Mouse (Mus musculus): ENCODE measurements around the gene Tlr6.

Tlr6 gene

DNA sequence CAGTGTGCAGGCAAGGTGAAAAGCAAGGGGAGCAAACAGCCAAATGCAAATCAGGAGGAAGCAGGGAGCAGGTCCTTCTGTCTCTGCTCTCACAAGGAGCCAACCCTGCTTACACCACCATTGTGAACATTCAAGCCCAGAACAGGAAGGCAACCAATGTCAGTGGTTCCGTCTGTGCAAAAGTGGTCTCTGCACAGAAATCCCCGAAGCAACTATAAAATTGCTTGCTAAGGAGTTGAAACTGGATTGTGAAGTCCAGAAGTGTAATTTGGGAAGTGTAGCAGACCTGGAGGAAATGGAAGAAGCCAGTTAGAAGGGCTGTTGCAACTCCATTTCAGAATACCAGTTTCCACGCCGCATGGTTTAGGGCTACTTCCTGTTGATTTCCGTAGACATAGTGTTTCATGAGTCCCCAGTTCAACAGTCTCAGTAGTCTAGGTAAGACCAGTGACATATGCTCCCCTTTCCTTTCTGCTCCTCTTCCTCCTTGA lies 37.0 kb downstream of the Tlr6 start:
- no peak for DNase-seq

DNA sequence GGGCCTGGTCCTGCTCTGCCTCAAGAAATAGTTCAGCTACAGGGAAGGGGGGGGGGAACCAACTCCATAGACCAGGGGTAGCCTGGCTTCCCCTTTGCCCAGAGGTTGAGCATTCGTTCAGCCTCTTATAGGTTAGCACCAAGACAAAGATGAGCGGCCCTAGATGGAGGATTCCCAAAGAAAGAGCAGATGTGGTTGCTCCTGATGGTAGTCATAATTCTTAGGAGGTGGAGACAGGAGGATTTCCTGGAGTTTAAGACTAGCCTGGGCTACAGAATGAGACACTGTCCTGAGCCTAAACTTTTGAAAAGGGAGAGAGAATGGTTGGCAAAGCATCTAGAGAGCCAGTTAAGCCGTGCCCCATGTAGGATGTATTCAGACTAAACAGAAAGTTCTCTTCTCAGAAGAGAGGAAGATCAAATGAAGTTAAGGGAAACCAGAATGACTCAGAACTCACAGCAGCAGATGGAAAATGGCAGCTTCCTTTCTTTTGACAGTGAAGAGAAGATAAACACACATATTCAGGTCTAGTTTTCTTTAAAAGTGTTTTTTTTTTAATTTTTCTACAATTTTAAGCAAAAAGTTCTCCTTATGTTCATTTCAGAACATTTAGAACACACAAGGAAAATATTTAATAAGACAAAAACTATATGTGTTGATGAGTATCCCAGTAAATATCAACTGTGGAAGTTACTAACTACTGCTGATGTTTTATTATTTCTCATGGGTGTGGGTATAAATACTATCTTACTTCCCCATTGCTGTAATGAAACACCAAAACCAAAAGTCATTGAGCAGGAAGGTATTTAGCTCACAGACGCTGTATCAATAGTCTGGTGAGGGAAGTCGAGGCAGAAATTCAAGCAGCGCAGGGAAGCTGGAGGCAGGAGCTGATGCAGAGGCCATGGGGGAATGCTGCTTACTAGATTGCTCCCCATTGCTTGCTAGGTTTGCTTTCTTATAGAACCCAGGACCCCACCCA lies 41.0 kb downstream of the Tlr6 start:
- DNase-seq: no peak

DNA sequence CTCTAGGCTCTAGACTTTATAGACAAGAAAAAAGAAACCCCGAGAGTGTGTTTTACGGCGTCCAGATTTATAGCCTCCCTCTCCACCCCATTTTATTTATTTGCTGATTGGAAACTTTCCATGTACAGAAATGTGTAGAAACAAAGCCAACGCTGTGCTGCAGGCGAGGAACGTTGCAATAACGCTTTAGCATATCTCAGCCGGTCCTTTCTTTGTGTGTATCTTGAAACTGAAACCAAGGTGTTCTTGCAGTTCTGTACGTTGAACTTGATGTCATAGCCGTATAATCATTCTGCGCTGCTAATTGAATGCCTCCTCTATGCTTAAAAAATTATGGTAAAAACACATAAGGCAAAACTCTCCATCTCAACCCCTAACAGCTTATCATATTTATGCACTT lies 42.2 kb downstream of the Tlr6 start:
- no peak for DNase-seq

DNA sequence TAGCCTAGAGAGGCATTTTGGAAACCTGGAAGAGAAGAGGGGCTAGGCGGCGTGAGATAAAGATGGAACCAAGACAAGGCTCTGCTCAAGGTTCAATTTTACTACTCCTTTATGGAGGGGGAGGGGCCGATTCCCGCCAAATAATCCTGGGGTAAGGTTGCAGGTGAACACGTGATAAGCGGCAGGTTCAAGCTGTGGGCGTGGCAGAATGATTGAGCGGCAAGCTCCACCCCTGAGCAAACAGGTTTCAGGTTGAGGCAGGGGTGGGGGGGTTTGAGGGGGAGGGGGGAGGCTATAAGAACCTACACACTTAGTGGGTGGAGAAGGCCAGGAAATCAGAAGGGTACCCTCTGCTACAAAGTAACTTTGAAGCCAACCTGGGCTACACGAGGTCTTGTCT lies 42.7 kb downstream of the Tlr6 start:
- DNase-seq: no peak

DNA sequence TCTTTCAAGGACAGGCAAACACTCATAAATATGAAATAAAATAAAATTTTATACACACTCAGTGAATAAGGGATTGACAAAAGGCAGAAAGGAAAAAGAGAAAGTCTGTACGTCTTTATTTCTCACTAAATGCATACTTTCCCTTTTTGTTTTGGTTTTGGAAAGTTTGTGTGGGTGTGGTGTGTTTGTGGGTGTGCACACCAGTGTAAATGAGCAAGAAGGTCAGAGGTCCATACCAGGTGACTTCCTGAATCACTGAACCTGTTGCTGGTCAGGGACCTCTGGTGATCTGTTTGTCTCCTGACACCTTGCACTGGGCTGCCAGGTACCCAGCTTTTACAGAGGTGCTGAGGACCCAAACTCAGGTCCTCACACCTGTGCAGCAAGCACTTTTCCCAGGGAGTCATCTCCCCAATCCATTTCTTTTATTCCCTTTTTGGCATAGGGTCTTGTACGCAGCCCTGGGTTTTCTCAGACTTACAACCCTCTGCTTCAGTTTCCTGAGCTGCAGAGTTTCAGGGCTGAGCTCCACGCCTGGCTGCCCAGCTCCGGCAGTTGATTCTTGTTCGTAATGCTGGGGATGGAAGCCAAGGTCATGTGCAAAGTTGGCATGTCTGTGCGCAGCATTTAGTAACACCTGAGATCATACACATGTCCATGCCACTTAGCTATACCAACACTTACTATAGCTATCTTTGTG lies 51.2 kb downstream of the Tlr6 start:
- DNase-seq: peak; percentile 32

DNA sequence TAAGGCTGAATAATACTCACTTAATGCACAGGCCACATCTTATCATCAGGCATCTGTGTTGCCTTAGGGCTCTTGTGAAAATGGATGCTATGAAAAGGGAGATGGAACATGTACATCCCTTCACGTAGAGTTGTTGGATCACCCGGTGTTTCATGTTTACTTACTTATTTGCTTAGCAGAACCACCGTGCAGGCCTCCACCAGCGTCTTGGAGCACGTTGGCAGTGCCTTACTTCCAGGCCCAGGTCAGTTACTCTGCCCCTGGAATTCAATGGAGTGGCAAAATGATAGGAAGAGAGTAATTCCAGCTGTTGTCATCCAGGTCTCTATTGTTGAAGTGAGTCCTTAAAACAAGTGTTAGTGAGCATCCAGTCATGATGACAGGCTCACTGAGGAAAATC lies 52.0 kb downstream of the Tlr6 start:
- DNase-seq: no peak

DNA sequence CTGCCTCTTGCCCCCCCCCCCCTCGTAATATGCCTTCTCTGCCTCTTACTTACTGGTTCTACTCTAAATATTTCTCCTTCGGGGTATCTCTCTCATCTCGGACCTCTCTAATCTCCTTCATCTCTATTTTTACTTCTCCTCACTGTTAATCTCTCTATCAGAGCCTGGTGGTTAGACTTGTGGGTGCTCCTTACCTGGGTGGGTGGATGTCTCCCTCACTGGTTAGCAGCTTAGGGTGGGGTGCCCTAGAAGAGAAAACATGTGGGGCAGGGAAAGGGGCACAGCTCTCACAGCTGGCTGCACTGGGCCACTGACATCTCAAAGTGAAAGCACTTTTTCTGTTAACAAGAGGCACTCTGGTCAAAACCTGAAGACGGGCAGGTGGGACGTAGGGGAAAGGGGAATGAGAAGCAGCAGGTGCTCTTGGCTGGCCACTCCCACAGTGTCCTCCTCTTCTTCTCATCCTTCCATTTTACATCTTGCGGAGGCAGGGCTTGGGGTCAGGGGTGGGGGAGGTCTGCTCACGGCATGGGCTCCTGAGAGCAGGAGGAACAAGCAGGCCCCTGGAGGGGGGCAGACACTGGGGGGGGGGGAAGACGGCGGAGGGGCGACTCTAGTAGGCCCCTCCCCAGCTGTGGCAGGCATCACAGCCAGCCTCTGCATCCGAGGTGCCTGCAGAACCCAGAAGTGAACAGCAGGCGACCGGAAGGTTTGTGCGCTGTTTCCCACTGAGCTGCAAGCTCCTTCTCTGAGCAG lies 54.2 kb downstream of the Tlr6 start:
- DNase-seq: no peak

All from kidney, adult 11 months (tissue).